Mouse (Mus musculus) lung, postnatal 14 days (tissue): ENCODE results near the gene Foxj2.

Experiments
- DNase-seq: peaks from one replicate; pipeline ENCODE4 v3.0.0; 2021

Gene Foxj2

GRCm38 (mm10) chr6:122879141-122879735 is 59.5 kb downstream of the Foxj2 start:
- DNase-seq: no peak

GRCm38 (mm10) chr6:122879781-122880505 is 60.2 kb downstream of the Foxj2 start:
- DNase-seq: no peak

- DNase-seq: no peak
Measured at GRCm38 (mm10) chr6:122881287-122881686, 61.6 kb downstream of the Foxj2 start.

- DNase-seq: no peak
Measured at GRCm38 (mm10) chr6:122883603-122884002, 63.9 kb downstream of the Foxj2 start.

- no peak for DNase-seq
Measured at GRCm38 (mm10) chr6:122889599-122889998, 69.9 kb downstream of the Foxj2 start.

GRCm38 (mm10) chr6:122892442-122893049 is 72.8 kb downstream of the Foxj2 start:
- peak; percentile 69 for DNase-seq
